ENCODE assay signal across 14 mouse cellular contexts in genomic region chr19:20633876-20634691, GRCm38 (mm10).
DNase-seq lines count a peak whose midpoint lies in the region; ATAC-seq lines count a peak whose summit lies in the region.
"Had no signal": no experiment of that assay in that cellular context is flagged by ENCODE, and none has a peak within 500 bp of the region (broad histone marks: within the 10 kb centered on the region; RNA-seq: fewer than 3 reads in every experiment).

No protein-coding gene starts in this region.

- no peaks in the 10 kb centered on the region for H3K9me3 ChIP-seq in heart, embryonic 11.5 days (replicated peaks; ENCODE audit: control insufficient read depth, low read length)
- no peaks in the 10 kb centered on the region for H3K9me3 ChIP-seq in heart, embryonic 13.5 days
- no peaks in the 10 kb centered on the region for H3K9me3 ChIP-seq in neural tube, embryonic 14.5 days (ENCODE audit: control insufficient read depth, low read length)
- H3K9me3 ChIP-seq: limb, embryonic 12.5 days had no signal

- DNase-seq in heart, adult 18-20 months: peak; percentile 5 to 42
- peak; percentile 59 for DNase-seq in retina, postnatal 1 day
- DNase-seq in retina, embryonic 14.5 days (ENCODE audit: low spot score): no peak
- DNase-seq in ovary, adult 18-20 months (ENCODE audit: low spot score): no peak
- no peak for DNase-seq in adipocyte (ENCODE audit: low spot score)
- DNase-seq: cerebellum, postnatal 10 days; gastrocnemius, postnatal 25 days; kidney, adult 8-10 months; lung, postnatal 4 days; thymus, adult 18-20 months had no signal

- 58% methylated on average over 12 of the region's 12 CpGs for WGBS in heart, embryonic 11.5 days (ENCODE audit: insufficient replicate concordance)
- WGBS in heart, embryonic 13.5 days: 66% methylated on average over 12 of the region's 12 CpGs
- 30% methylated on average over 12 of the region's 12 CpGs for WGBS in neural tube, embryonic 14.5 days

- H3K27ac ChIP-seq in heart, embryonic 11.5 days (ENCODE audit: low read depth, low read length): no peak overlapping the region
- H3K27ac ChIP-seq in heart, embryonic 13.5 days (replicated peaks): 0 out of 2 replicates have a peak overlapping the region, but pooled peaks have one; percentile 3
- no peak overlapping the region for H3K27ac ChIP-seq in neural tube, embryonic 14.5 days (ENCODE audit: low read depth, low read length)
- H3K27ac ChIP-seq: limb, embryonic 12.5 days had no signal

- no peaks in the 10 kb centered on the region for H3K36me3 ChIP-seq in heart, embryonic 11.5 days (ENCODE audit: control insufficient read depth, insufficient read depth, low read length)
- H3K36me3 ChIP-seq in heart, embryonic 13.5 days: no peaks in the 10 kb centered on the region
- no peaks in the 10 kb centered on the region for H3K36me3 ChIP-seq in neural tube, embryonic 14.5 days (ENCODE audit: control insufficient read depth, insufficient read depth, low read length)
- H3K36me3 ChIP-seq: limb, embryonic 12.5 days had no signal

- ATAC-seq in heart, embryonic 11.5 days (replicated peaks; ENCODE audit: insufficient number of reproducible peaks, low FRiP score, low TSS enrichment): no peak
- no peak for ATAC-seq in heart, embryonic 13.5 days (ENCODE audit: extremely low read depth, insufficient number of reproducible peaks, low FRiP score, low TSS enrichment)
- ATAC-seq in neural tube, embryonic 14.5 days (ENCODE audit: low read depth): peak; percentile 56; the same call in 1 of the 2 replicates

- no peak overlapping the region for H3K4me3 ChIP-seq in heart, embryonic 11.5 days (ENCODE audit: low read depth, low read length)
- H3K4me3 ChIP-seq in heart, embryonic 13.5 days: no peak overlapping the region
- H3K4me3 ChIP-seq in neural tube, embryonic 14.5 days (ENCODE audit: low read depth, low read length): no peak overlapping the region
- H3K4me3 ChIP-seq: limb, embryonic 12.5 days had no signal

- H3K9ac ChIP-seq in heart, embryonic 11.5 days (ENCODE audit: low read depth, low read length): no peak overlapping the region
- no peak overlapping the region for H3K9ac ChIP-seq in heart, embryonic 13.5 days
- H3K9ac ChIP-seq in neural tube, embryonic 14.5 days (replicated peaks; ENCODE audit: low read depth, low read length): no peak overlapping the region
- H3K9ac ChIP-seq: limb, embryonic 12.5 days had no signal

- H3K4me1 ChIP-seq in heart, embryonic 11.5 days (ENCODE audit: control insufficient read depth, insufficient read depth, low read length): no peaks in the 10 kb centered on the region
- no peaks in the 10 kb centered on the region for H3K4me1 ChIP-seq in heart, embryonic 13.5 days
- no peaks in the 10 kb centered on the region for H3K4me1 ChIP-seq in neural tube, embryonic 14.5 days (ENCODE audit: control insufficient read depth, insufficient read depth, low read length)
- H3K4me1 ChIP-seq: limb, embryonic 12.5 days had no signal

- H3K4me2 ChIP-seq in heart, embryonic 11.5 days: no peak overlapping the region
- H3K4me2 ChIP-seq in heart, embryonic 13.5 days: no peak overlapping the region
- no peak overlapping the region for H3K4me2 ChIP-seq in neural tube, embryonic 14.5 days (ENCODE audit: low read depth, low read length)
- H3K4me2 ChIP-seq: limb, embryonic 12.5 days had no signal

- H3K27me3 ChIP-seq in heart, embryonic 11.5 days (ENCODE audit: control insufficient read depth, insufficient read depth, low read length): no peaks in the 10 kb centered on the region
- no peaks in the 10 kb centered on the region for H3K27me3 ChIP-seq in heart, embryonic 13.5 days (replicated peaks)
- H3K27me3 ChIP-seq in neural tube, embryonic 14.5 days (ENCODE audit: control insufficient read depth, insufficient read depth, low read length): no peaks in the 10 kb centered on the region
- H3K27me3 ChIP-seq: limb, embryonic 12.5 days had no signal

Comparison
In these comparisons a context has a peak if more than half of its experiments do, and no peak if none do; other contexts are left out.
1. DNase-seq: peak in heart, adult 18-20 months (2 of 2) and retina, postnatal 1 day (single experiment); none in retina, embryonic 14.5 days (single experiment), ovary, adult 18-20 months (single experiment) and adipocyte (single experiment).